Mouse (Mus musculus) E14TG2a.4 (cell line): Measurements from ENCODE around the gene Jmjd8.

Experiments
- CTCF ChIP-seq: conservative IDR thresholded peaks from 2 replicates; pipeline ENCODE4 v1.5.1; 2014; ENCODE audit warnings: low read length
- NANOG ChIP-seq: IDR thresholded peaks from 2 replicates; pipeline ENCODE4 v1.6.1; 2014; ENCODE audit warnings: borderline replicate concordance, low read length, mixed read lengths
- POU5F1 ChIP-seq: IDR thresholded peaks from 2 replicates; pipeline ENCODE4 v1.6.1; 2014; ENCODE audit warnings: low read length, borderline replicate concordance

DNA sequence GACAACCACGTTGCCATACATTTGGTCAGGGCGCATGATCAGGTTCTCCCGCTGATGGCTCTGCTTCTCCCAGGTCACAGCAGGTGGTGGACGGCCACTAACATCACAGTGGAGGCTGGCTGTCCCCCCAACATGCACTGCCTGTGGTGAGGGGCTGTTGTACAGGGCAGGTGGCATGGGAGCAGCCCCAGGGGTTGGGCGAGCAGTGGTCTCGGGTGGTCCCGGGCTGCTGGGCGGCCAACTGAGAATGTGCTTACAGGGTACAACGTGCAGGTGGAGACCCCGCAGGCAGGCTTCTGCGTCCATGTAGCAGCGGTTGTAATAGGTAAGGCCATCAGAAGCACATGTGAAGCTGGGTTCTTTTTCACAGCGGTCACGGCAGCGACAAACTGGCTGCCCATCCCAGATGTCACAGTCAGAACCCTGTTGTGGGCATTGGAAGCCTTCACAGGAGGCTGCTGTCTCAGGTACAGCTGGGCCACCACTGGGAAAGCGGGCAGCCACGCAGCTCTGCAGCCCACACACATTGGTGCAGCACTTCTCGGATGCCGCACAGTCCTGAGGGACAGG, 50.0 kb downstream of the Jmjd8 start:
- TF ChIP-seq CTCF (no peak), NANOG (no peak), POU5F1 (no peak)
